Mouse (Mus musculus) midbrain, embryonic 14.5 days (tissue): Measurements from ENCODE around the gene Rnf123. TPM values are rescaled to one million over a fixed set of nuclear protein-coding genes. Genes with fewer than 3 reads are reported as not detected.
A peak's percentile ranks its signal among the peaks of the same experiment; 100 is the strongest.

ENCODE experiments used
- ATAC-seq: fragments of 200-750 bp; cut with Nextera tagmentation; 2 replicates; pipeline ENCODE4 v1.8.0; 2017; ENCODE audit warnings: moderate number of reproducible peaks, moderate library complexity; ENCODE audit not compliant: low FRiP score, low TSS enrichment
- DNase-seq: peaks from one replicate; pipeline ENCODE4 v3.0.0-alpha.2; 2015
- H3K27ac ChIP-seq: fragments of 300-500 bp; sonication (generic); replicated peaks from 2 replicates; pipeline ENCODE4 v1.5.1; 2014; ENCODE audit warnings: mild to moderate bottlenecking, low read depth, low read length, moderate library complexity
- H3K27me3 ChIP-seq: fragments of 300-500 bp; sonication (generic); 2 replicates; pipeline ENCODE4 v1.6.1; 2014; ENCODE audit warnings: low read length, control low read depth, mixed read lengths; ENCODE audit not compliant: control insufficient read depth, insufficient read depth
- H3K36me3 ChIP-seq: fragments of 300-500 bp; sonication (generic); 2 replicates; pipeline ENCODE4 v1.6.1; 2014; ENCODE audit warnings: low read length, control low read depth; ENCODE audit not compliant: control insufficient read depth, insufficient read depth
- H3K4me1 ChIP-seq: fragments of 300-500 bp; sonication (generic); 2 replicates; pipeline ENCODE4 v1.6.1; 2014; ENCODE audit warnings: mild to moderate bottlenecking, antibody characterized with exemption, low read length, control low read depth; ENCODE audit not compliant: control insufficient read depth, insufficient read depth
- H3K4me2 ChIP-seq: fragments of 300-500 bp; sonication (generic); 2 replicates; pipeline ENCODE4 v1.6.1; 2014; ENCODE audit warnings: mild to moderate bottlenecking, low read length, moderate library complexity
- H3K4me3 ChIP-seq: fragments of 300-500 bp; sonication (generic); replicated peaks from 2 replicates; pipeline ENCODE4 v1.5.1; 2014; ENCODE audit warnings: low read depth, low read length
- H3K9ac ChIP-seq: fragments of 300-500 bp; sonication (generic); replicated peaks from 2 replicates; pipeline ENCODE4 v1.6.1; 2014; ENCODE audit warnings: mild to moderate bottlenecking, low read length, moderate library complexity
- H3K9me3 ChIP-seq: fragments of 300-500 bp; sonication (generic); 2 replicates; pipeline ENCODE4 v1.6.1; 2016; ENCODE audit warnings: low read length, control low read depth, mixed read lengths; ENCODE audit not compliant: control insufficient read depth
- WGBS: fragments of 180-500 bp; shearing (Covaris S2); extraction: QIAGEN DNeasy Blood & Tissue Kit; methylation state at CpG from one replicate; pipeline ENCODE4 v1.1.7; 2014; 5-methylcytosine and 5-hydroxymethylcytosine counted together
- polyA plus RNA-seq: library from polyadenylated mRNA; unstranded; fragments of >200 nt; fragmentation: Nextera tagmentation; extraction: Ambion mirVana; gene quantifications from 2 replicates; pipeline ENCODE4 v1.2.1, GENCODE M21; 2014

Rnf123 gene
- polyA plus RNA-seq, 1 experiment from 2014 or later = 54.8 TPM

GRCm38 (mm10) chr9:108110160-108110559 lies 27.0 kb upstream of the Rnf123 start:
- Histone ChIP-seq H3K27ac (no peak overlapping the region), H3K36me3 (peaks cover 87% of the 10 kb centered on the region), H3K9ac (no peak overlapping the region), H3K9me3 (no peaks in the 10 kb centered on the region), H3K27me3 (no peaks in the 10 kb centered on the region), H3K4me2 (no peak overlapping the region), H3K4me3 (no peak overlapping the region), H3K4me1 (0 out of 2 replicates have a peak, but pooled peaks cover 7% of the 10 kb centered on the region)
- DNase-seq = no peak
- WGBS = 90% methylated on average over 16 of the region's 16 CpGs
- ATAC-seq = no peak

GRCm38 (mm10) chr9:108107867-108108266 lies 24.7 kb upstream of the Rnf123 start:
- H3K4me2 ChIP-seq = no peak overlapping the region
- no peaks in the 10 kb centered on the region for H3K9me3 ChIP-seq
- no peaks in the 10 kb centered on the region for H3K27me3 ChIP-seq
- H3K4me1 ChIP-seq = 0 out of 2 replicates have a peak, but pooled peaks cover 10% of the 10 kb centered on the region
- H3K9ac ChIP-seq = no peak overlapping the region
- peaks cover 82% of the 10 kb centered on the region for H3K36me3 ChIP-seq
- ATAC-seq (no peak), DNase-seq (no peak)
- WGBS = 93% methylated on average over 16 of the region's 16 CpGs
- H3K4me3 ChIP-seq = no peak overlapping the region
- H3K27ac ChIP-seq = no peak overlapping the region

GRCm38 (mm10) chr9:108106090-108106489 lies 22.9 kb upstream of the Rnf123 start:
- Histone ChIP-seq H3K9ac (no peak overlapping the region), H3K27ac (no peak overlapping the region), H3K27me3 (no peaks in the 10 kb centered on the region), H3K36me3 (peaks cover 80% of the 10 kb centered on the region), H3K4me1 (0 out of 2 replicates have a peak, but pooled peaks cover 6% of the 10 kb centered on the region), H3K9me3 (no peaks in the 10 kb centered on the region), H3K4me3 (no peak overlapping the region), H3K4me2 (no peak overlapping the region)
- no peak for DNase-seq
- ATAC-seq = no peak
- WGBS = 88% methylated on average over 23 of the region's 23 CpGs

GRCm38 (mm10) chr9:108105549-108105863 lies 22.4 kb upstream of the Rnf123 start:
- no peak for ATAC-seq
- H3K9ac ChIP-seq = no peak overlapping the region
- 0 out of 2 replicates have a peak overlapping the region, but pooled peaks have one; percentile 41 for H3K27ac ChIP-seq
- no peak for DNase-seq
- peaks cover 80% of the 10 kb centered on the region for H3K36me3 ChIP-seq
- WGBS = 68% methylated on average over 12 of the region's 12 CpGs
- H3K9me3 ChIP-seq = no peaks in the 10 kb centered on the region
- H3K4me2 ChIP-seq = no peak overlapping the region
- no peaks in the 10 kb centered on the region for H3K27me3 ChIP-seq
- no peak overlapping the region for H3K4me3 ChIP-seq
- 0 out of 2 replicates have a peak, but pooled peaks cover 3% of the 10 kb centered on the region for H3K4me1 ChIP-seq

GRCm38 (mm10) chr9:108104766-108105548 lies 21.8 kb upstream of the Rnf123 start:
- Histone ChIP-seq H3K9ac (no peak overlapping the region; the same call in 1 of the 2 replicates), H3K27me3 (no peaks in the 10 kb centered on the region), H3K9me3 (no peaks in the 10 kb centered on the region), H3K4me2 (no peak overlapping the region), H3K4me1 (0 out of 2 replicates have a peak, but pooled peaks cover 3% of the 10 kb centered on the region), H3K36me3 (peaks cover 77% of the 10 kb centered on the region), H3K4me3 (no peak overlapping the region), H3K27ac (0 out of 2 replicates have a peak overlapping the region, but pooled peaks have one; percentile 41)
- DNase-seq (peak; percentile 8), ATAC-seq (peak; percentile 24; the same call in 1 of the 2 replicates)
- 34% methylated on average over 31 of the region's 31 CpGs for WGBS

GRCm38 (mm10) chr9:108099619-108100018 lies 16.5 kb upstream of the Rnf123 start:
- no peak for DNase-seq
- ATAC-seq = no peak
- Histone ChIP-seq H3K4me1 (peaks cover 5% of the 10 kb centered on the region; the same call in 1 of the 2 replicates), H3K36me3 (peaks cover 60% of the 10 kb centered on the region), H3K4me2 (no peak overlapping the region), H3K4me3 (no peak overlapping the region), H3K27me3 (no peaks in the 10 kb centered on the region), H3K9me3 (no peaks in the 10 kb centered on the region), H3K27ac (no peak overlapping the region), H3K9ac (no peak overlapping the region)
- 82% methylated on average over 8 of the region's 8 CpGs for WGBS

- Histone ChIP-seq H3K27ac (no peak overlapping the region), H3K4me2 (no peak overlapping the region), H3K36me3 (peaks cover 51% of the 10 kb centered on the region), H3K4me3 (no peak overlapping the region), H3K4me1 (peaks cover 11% of the 10 kb centered on the region; the same call in 1 of the 2 replicates), H3K9me3 (no peaks in the 10 kb centered on the region), H3K27me3 (no peaks in the 10 kb centered on the region), H3K9ac (no peak overlapping the region)
- ATAC-seq = no peak
- 64% methylated on average over 10 of the region's 10 CpGs for WGBS
- DNase-seq = no peak
Measured at GRCm38 (mm10) chr9:108095949-108096712, 13.0 kb upstream of the Rnf123 start.

GRCm38 (mm10) chr9:108095518-108095917 lies 12.4 kb upstream of the Rnf123 start:
- peaks cover 51% of the 10 kb centered on the region for H3K36me3 ChIP-seq
- 12% methylated on average over 3 of the region's 3 CpGs for WGBS

More at GRCm38 (mm10) chr9:108095518-108095917, 12.4 kb upstream of the Rnf123 start:
- Histone ChIP-seq H3K9ac (no peak overlapping the region), H3K27me3 (no peaks in the 10 kb centered on the region), H3K9me3 (no peaks in the 10 kb centered on the region), H3K4me1 (peaks cover 11% of the 10 kb centered on the region; the same call in 1 of the 2 replicates), H3K27ac (no peak overlapping the region), H3K4me2 (peak overlapping the region; percentile 90), H3K4me3 (peak overlapping the region; percentile 53)
- DNase-seq = peak; percentile 86
- ATAC-seq = no peak
